Mouse (Mus musculus) lung, postnatal 0 days (tissue): ENCODE data around the gene Mest.

Experiments used
- CTCF ChIP-seq: IDR thresholded peaks from 2 replicates; pipeline ENCODE4 v1.5.1; 2016; ENCODE audit warnings: antibody characterized with exemption, mild to moderate bottlenecking
- EP300 ChIP-seq: IDR thresholded peaks from 2 replicates; pipeline ENCODE4 v1.6.1; 2016; ENCODE audit warnings: antibody characterized with exemption, mild to moderate bottlenecking, control low read depth

DNA sequence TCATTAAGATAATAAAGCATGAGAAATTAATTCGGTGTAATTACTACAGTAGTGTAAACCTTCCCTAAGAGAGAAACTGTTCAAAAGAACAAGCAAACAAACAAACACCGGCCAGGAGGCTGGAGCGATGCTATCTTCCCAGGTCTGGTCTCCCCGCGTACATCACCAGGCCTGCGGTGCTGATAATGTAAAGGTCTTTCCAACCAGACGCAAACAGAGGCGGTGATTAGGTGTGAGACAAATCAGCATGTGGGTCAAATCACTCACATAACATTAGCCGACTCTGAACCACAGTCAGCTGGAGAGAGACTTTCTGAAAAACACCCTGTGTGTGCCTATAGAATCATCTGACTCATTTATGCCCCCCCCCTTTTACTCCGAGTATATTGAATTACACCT is 12.0 kb upstream of the Mest start:
- TF ChIP-seq CTCF, result no peak
- no peak for TF ChIP-seq EP300
